Mouse (Mus musculus) bone marrow, adult 2 months (tissue): Measurements from ENCODE around the gene Cisd3.

Source experiments
- CTCF ChIP-seq: fragments of 200-500 bp; IDR thresholded peaks from 2 replicates; pipeline ENCODE4 v1.5.1; 2011; ENCODE audit warnings: low read length, control low read depth; ENCODE audit not compliant: control insufficient read depth, insufficient read depth
- POLR2A ChIP-seq: fragments of 200-500 bp; IDR thresholded peaks from 2 replicates; pipeline ENCODE4 v1.6.1; 2011; ENCODE audit warnings: low read depth, mild to moderate bottlenecking, control low read depth, low read length, borderline replicate concordance; ENCODE audit not compliant: control insufficient read depth

- TF ChIP-seq CTCF, result no peak
- no peak for TF ChIP-seq POLR2A
These were observed 16.4 kb upstream of the Cisd3 start for GRCm38 (mm10) chr11:97669268-97669667.
